Mouse (Mus musculus) thymus, adult 2 months (tissue): ENCODE measurements at regions not wholly inside any gene's neighbourhood (a gene's known extent, or its start where the extent isn't known, plus 50 kb on each side); places are given as distances from the start of the nearest gene placed in this dataset.

ENCODE experiments used
- CTCF ChIP-seq: fragments of 200-500 bp; IDR thresholded peaks from 2 replicates; pipeline ENCODE4 v1.5.1; 2012; ENCODE audit warnings: mild to moderate bottlenecking, control low read depth, low read length, moderate library complexity, borderline replicate concordance; ENCODE audit not compliant: control insufficient read depth, poor library complexity, insufficient read depth; ENCODE audit errors: extremely low read depth
- POLR2A ChIP-seq: fragments of 200-500 bp; IDR thresholded peaks from 2 replicates; pipeline ENCODE4 v1.6.1; 2012; ENCODE audit warnings: mild to moderate bottlenecking, low read length, control low read depth, moderate library complexity; ENCODE audit not compliant: control insufficient read depth, poor library complexity, insufficient read depth; ENCODE audit errors: extremely low read depth

GRCm38 (mm10) chr19:36237751-36238150, 110.4 kb upstream of the Pcgf5 start:
- TF ChIP-seq CTCF = no peak
- TF ChIP-seq POLR2A = no peak
